Mouse (Mus musculus) MEL (cell line): ENCODE results near the gene Ms4a7.
"Not testable (repeated sequence)": the region's sequence is repeated elsewhere in the genome, so short reads cannot be mapped to it uniquely, and the experiment has no call there.

Source experiments
- CTCF ChIP-seq, 3 experiments: IDR thresholded peaks in 2 of 3; conservative IDR thresholded peaks in 1 of 3; 2 replicates each; pipeline ENCODE4 v1.5.1; 2011 to 2012; ENCODE audit warnings: low read length in 3 of 3, low read depth in 2 of 3, mild to moderate bottlenecking in 2 of 3, improper control_type of control experiment in 1 of 3, inconsistent platforms in 1 of 3, mixed read lengths in 1 of 3, moderate library complexity in 1 of 3; ENCODE audit not compliant: control insufficient read depth in 1 of 3, insufficient read depth in 1 of 3, poor library complexity in 1 of 3, severe bottlenecking in 1 of 3
- ELF1 ChIP-seq: IDR thresholded peaks from 2 replicates; pipeline ENCODE4 v1.6.1; 2014; ENCODE audit warnings: low read depth, mild to moderate bottlenecking, inconsistent platforms, low read length, improper control_type of control experiment, moderate library complexity
- ETS1 ChIP-seq: IDR thresholded peaks from 2 replicates; pipeline ENCODE4 v1.6.1; 2012; ENCODE audit warnings: low read depth, mild to moderate bottlenecking, inconsistent platforms, low read length, improper control_type of control experiment, moderate library complexity
- GABPA ChIP-seq: IDR thresholded peaks from 2 replicates; pipeline ENCODE4 v1.6.1; 2012; ENCODE audit warnings: low read depth, mild to moderate bottlenecking, inconsistent platforms, low read length, improper control_type of control experiment, moderate library complexity
- MEF2A ChIP-seq: IDR thresholded peaks from 2 replicates; pipeline ENCODE4 v1.6.1; 2014; ENCODE audit warnings: low read depth, mild to moderate bottlenecking, inconsistent platforms, low read length, improper control_type of control experiment; ENCODE audit not compliant: poor library complexity, insufficient replicate concordance, severe bottlenecking; ENCODE audit errors: extremely low read depth
- MYC ChIP-seq: IDR thresholded peaks from 2 replicates; pipeline ENCODE4 v1.6.1; 2011; ENCODE audit warnings: low read depth, mild to moderate bottlenecking, low read length, improper control_type of control experiment, moderate library complexity
- POLR2A ChIP-seq, 2 experiments: IDR thresholded peaks; 2 replicates each; pipeline ENCODE4 v1.6.1; 2011 to 2012; ENCODE audit warnings: low read length in 2 of 2, mild to moderate bottlenecking in 2 of 2, control low read depth in 1 of 2, improper control_type of control experiment in 1 of 2, low read depth in 1 of 2, moderate library complexity in 1 of 2; ENCODE audit not compliant: control insufficient read depth in 1 of 2, insufficient read depth in 1 of 2, poor library complexity in 1 of 2
- RCOR1 ChIP-seq: IDR thresholded peaks from 2 replicates; pipeline ENCODE4 v1.6.1; 2012; ENCODE audit warnings: low read depth, mild to moderate bottlenecking, inconsistent platforms, low read length, improper control_type of control experiment
- TAL1 ChIP-seq: IDR thresholded peaks from 2 replicates; pipeline ENCODE4 v1.6.1; 2012; ENCODE audit warnings: mild to moderate bottlenecking, inconsistent platforms, low read length, moderate library complexity, mixed read lengths
- USF2 ChIP-seq, 2 experiments: IDR thresholded peaks; 2 replicates each; pipeline ENCODE4 v1.6.1; 2011 to 2012; ENCODE audit warnings: improper control_type of control experiment in 2 of 2, low read length in 2 of 2, borderline replicate concordance in 1 of 2, inconsistent platforms in 1 of 2, low read depth in 1 of 2, mild to moderate bottlenecking in 1 of 2; ENCODE audit not compliant: insufficient read depth in 1 of 2
- ZNF384 ChIP-seq: IDR thresholded peaks from 2 replicates; pipeline ENCODE4 v1.6.1; 2012; ENCODE audit warnings: low read depth, mild to moderate bottlenecking, inconsistent platforms, low read length, improper control_type of control experiment

DNA sequence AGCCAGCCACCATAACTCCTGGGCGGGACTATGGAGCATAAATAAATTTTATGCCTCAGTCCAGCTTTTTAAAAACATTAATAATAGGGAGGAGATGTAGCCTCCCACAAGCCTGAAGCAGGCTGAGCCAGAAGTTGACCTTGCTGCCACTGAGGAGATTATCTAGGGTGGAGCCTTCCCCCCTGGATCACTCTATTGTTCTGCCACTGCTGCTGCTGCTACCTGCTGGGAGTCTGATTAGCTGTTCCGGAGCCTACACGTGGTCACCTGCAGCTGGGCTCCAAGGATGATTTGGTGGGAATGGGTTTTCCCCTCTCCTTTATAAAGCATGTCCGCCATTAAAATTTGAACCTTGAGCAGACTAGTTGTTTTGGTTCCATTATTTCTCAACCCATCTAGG, 36.4 kb downstream of the Ms4a7 start:
- not testable (repeated sequence) for TF ChIP-seq RCOR1; MEF2A; ELF1; TAL1; USF2 (IDR thresholded peaks at IDR 0.05; ENCODE audit: borderline replicate concordance in 1 of 2, insufficient read depth in 1 of 2, low read depth in 1 of 2, low read length in 2 of 2); POLR2A (IDR thresholded peaks at IDR 0.05; ENCODE audit: control insufficient read depth in 1 of 2, insufficient read depth in 1 of 2, low read depth in 1 of 2, low read length in 2 of 2, poor library complexity in 1 of 2); ETS1; CTCF (IDR thresholded peaks at IDR 0.05 in 2 of 3, conservative IDR thresholded peaks at IDR 0.05 in 1 of 3; ENCODE audit: control insufficient read depth in 1 of 3, insufficient read depth in 1 of 3, low read depth in 2 of 3, low read length in 3 of 3, poor library complexity in 1 of 3, severe bottlenecking in 1 of 3); ZNF384; MYC; GABPA
